Mouse (Mus musculus) limb, embryonic 12.5 days (tissue): ENCODE measurements around the gene Mink1. TPM values are rescaled to one million over a fixed set of nuclear protein-coding genes. Genes with fewer than 3 reads are reported as not detected.

ENCODE experiments used
- ATAC-seq: fragments of 200-750 bp; cut with Nextera tagmentation; 2 replicates; pipeline ENCODE4 v1.8.0; 2017; ENCODE audit warnings: low read depth, moderate TSS enrichment; ENCODE audit not compliant: insufficient number of reproducible peaks, insufficient read depth, low FRiP score, low TSS enrichment
- H3K27ac ChIP-seq: fragments of 300-500 bp; sonication (generic); 2 replicates; pipeline ENCODE4 v1.5.1; 2016; ENCODE audit warnings: mild to moderate bottlenecking, moderate library complexity
- H3K27me3 ChIP-seq: fragments of 300-500 bp; sonication (generic); 2 replicates; pipeline ENCODE4 v1.6.1; 2016; ENCODE audit warnings: mild to moderate bottlenecking, moderate library complexity
- H3K36me3 ChIP-seq: fragments of 300-500 bp; sonication (generic); 2 replicates; pipeline ENCODE4 v1.6.1; 2016; ENCODE audit warnings: mild to moderate bottlenecking, moderate library complexity
- H3K4me1 ChIP-seq: fragments of 300-500 bp; sonication (generic); replicated peaks from 2 replicates; pipeline ENCODE4 v1.6.1; 2016
- H3K4me2 ChIP-seq: fragments of 300-500 bp; sonication (generic); 2 replicates; pipeline ENCODE4 v1.6.1; 2016; ENCODE audit warnings: mild to moderate bottlenecking, moderate library complexity
- H3K4me3 ChIP-seq: fragments of 300-500 bp; sonication (generic); replicated peaks from 2 replicates; pipeline ENCODE4 v1.5.1; 2016; ENCODE audit warnings: mild to moderate bottlenecking
- H3K9ac ChIP-seq: fragments of 300-500 bp; sonication (generic); replicated peaks from 2 replicates; pipeline ENCODE4 v1.6.1; 2016; ENCODE audit warnings: mild to moderate bottlenecking, moderate library complexity
- H3K9me3 ChIP-seq: fragments of 300-500 bp; sonication (generic); 2 replicates; pipeline ENCODE4 v1.6.1; 2016; ENCODE audit warnings: mild to moderate bottlenecking, moderate library complexity
- WGBS: fragments of 180-500 bp; shearing (Covaris S2); methylation state at CpG from one replicate; pipeline ENCODE4 v1.1.7; 2016; 5-methylcytosine and 5-hydroxymethylcytosine counted together
- polyA plus RNA-seq: library from polyadenylated mRNA; unstranded; fragments of >200 nt; fragmentation: Nextera tagmentation; extraction: Ambion mirVana; gene quantifications from 2 replicates; pipeline ENCODE4 v1.2.1, GENCODE M21; 2016

Gene Mink1
- polyA plus RNA-seq, 1 experiment from 2014 or later, result 17.6 TPM

GRCm38 (mm10) chr11:70635601-70636000 is 72.9 kb downstream of the Mink1 start:
- Histone ChIP-seq H3K27me3 (no peaks in the 10 kb centered on the region), H3K9me3 (no peaks in the 10 kb centered on the region), H3K36me3 (no peaks in the 10 kb centered on the region), H3K27ac (no peak overlapping the region), H3K4me2 (no peak overlapping the region), H3K4me1 (no peaks in the 10 kb centered on the region), H3K9ac (no peak overlapping the region), H3K4me3 (no peak overlapping the region)
- ATAC-seq, result no peak
- 82% methylated on average over 4 of the region's 4 CpGs for WGBS

DNA sequence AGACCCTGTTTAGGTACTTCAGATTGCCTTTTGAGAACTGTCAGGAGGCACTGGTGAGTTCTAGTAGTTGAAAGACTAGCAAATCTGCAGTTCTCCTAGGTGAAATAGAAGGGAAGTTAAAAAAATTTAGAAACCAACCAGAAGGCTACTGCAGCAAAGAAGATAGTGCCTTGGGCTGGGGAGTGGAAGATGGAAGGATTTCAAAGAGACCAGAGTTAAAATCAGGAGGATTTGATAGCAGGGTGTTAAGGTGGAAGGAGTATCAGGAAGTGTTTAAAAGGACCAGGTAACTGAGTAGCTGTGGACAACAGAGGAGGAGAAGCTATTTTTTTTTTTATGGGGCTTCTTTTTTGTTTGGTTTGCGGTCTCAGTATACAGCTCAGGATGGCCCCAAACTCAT is 75.1 kb downstream of the Mink1 start:
- no peak overlapping the region for H3K9ac ChIP-seq
- H3K36me3 ChIP-seq, result peaks cover 2% of the 10 kb centered on the region; the same call in 1 of the 2 replicates
- WGBS, result 81% methylated on average over 1 of the region's 1 CpGs
- H3K9me3 ChIP-seq, result no peaks in the 10 kb centered on the region
- H3K4me1 ChIP-seq, result no peaks in the 10 kb centered on the region
- H3K4me2 ChIP-seq, result no peak overlapping the region
- no peaks in the 10 kb centered on the region for H3K27me3 ChIP-seq
- H3K4me3 ChIP-seq, result no peak overlapping the region
- no peak for ATAC-seq
- no peak overlapping the region for H3K27ac ChIP-seq

DNA sequence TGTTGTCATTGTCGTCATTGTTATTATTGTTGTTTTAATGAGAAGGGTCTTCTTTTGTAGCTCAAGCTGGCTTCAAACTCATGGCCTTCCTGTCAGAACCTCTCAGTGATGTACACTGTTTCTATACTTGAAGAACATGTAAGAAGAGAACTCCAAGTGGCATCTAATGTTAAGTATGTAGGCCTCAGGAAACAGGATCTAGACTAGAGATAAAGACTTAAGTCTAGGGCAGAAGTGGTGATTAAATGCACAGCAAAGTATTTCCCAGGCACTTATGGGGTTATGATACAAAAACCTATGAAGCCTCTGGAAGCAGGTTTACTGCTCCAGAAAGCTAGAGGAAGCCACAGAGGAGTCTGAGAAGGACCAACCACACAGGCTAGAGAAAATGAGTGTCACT is 75.6 kb downstream of the Mink1 start:
- no peaks in the 10 kb centered on the region for H3K27me3 ChIP-seq
- no peaks in the 10 kb centered on the region for H3K9me3 ChIP-seq
- H3K36me3 ChIP-seq, result peaks cover 7% of the 10 kb centered on the region; the same call in 1 of the 2 replicates
- ATAC-seq, result no peak
- 85% methylated on average over 1 of the region's 1 CpGs for WGBS
- no peak overlapping the region for H3K4me2 ChIP-seq
- no peaks in the 10 kb centered on the region for H3K4me1 ChIP-seq
- no peak overlapping the region for H3K9ac ChIP-seq
- no peak overlapping the region for H3K27ac ChIP-seq
- no peak overlapping the region for H3K4me3 ChIP-seq

- H3K9me3 ChIP-seq, result no peaks in the 10 kb centered on the region
These were observed 76.1 kb downstream of the Mink1 start, which contains the start of gene Gp1ba for GRCm38 (mm10) chr11:70638714-70639278. Gene Gp1ba (plus strand): TSS chr11:70639122.

GRCm38 (mm10) chr11:70639976-70640375 is 77.3 kb downstream of the Mink1 start:
- Histone ChIP-seq H3K9ac (no peak overlapping the region), H3K4me3 (no peak overlapping the region), H3K36me3 (peaks cover 24% of the 10 kb centered on the region), H3K9me3 (no peaks in the 10 kb centered on the region), H3K27me3 (no peaks in the 10 kb centered on the region), H3K4me1 (no peaks in the 10 kb centered on the region), H3K4me2 (no peak overlapping the region), H3K27ac (no peak overlapping the region)
- no peak for ATAC-seq
- WGBS, result 85% methylated on average over 8 of the region's 8 CpGs

More at GRCm38 (mm10) chr11:70638714-70639278, 76.1 kb downstream of the Mink1 start, which contains the start of gene Gp1ba:
- Histone ChIP-seq H3K27me3 (no peaks in the 10 kb centered on the region), H3K36me3 (peaks cover 12% of the 10 kb centered on the region), H3K27ac (no peak within 1 kb of the TSS), H3K4me3 (no peak within 1 kb of the TSS), H3K9ac (no peak within 1 kb of the TSS), H3K4me2 (no peak within 1 kb of the TSS), H3K4me1 (no peaks in the 10 kb centered on the region)
- 49% methylated on average over 5 of the region's 5 CpGs for WGBS
- ATAC-seq, result no peak

DNA sequence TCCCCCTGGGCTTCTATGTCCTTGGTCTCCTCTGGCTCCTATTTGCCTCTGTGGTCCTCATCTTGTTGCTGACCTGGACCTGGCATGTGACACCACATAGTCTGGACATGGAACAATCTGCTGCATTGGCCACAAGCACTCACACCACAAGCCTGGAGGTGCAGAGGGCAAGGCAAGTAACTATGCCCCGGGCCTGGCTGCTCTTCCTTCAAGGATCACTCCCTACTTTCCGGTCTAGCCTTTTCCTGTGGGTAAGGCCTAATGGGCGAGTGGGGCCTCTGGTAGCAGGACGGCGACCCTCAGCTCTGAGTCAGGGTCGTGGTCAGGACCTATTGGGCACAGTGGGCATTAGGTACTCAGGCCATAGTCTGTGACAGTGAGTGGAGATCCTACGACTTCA is 78.6 kb downstream of the Mink1 start:
- no peak overlapping the region for H3K4me2 ChIP-seq
- no peaks in the 10 kb centered on the region for H3K27me3 ChIP-seq
- 87% methylated on average over 7 of the region's 7 CpGs for WGBS
- no peaks in the 10 kb centered on the region for H3K9me3 ChIP-seq
- peaks cover 32% of the 10 kb centered on the region for H3K36me3 ChIP-seq
- no peak overlapping the region for H3K9ac ChIP-seq
- no peak overlapping the region for H3K27ac ChIP-seq
- ATAC-seq, result no peak
- peaks cover 12% of the 10 kb centered on the region for H3K4me1 ChIP-seq
- H3K4me3 ChIP-seq, result no peak overlapping the region

- H3K36me3 ChIP-seq, result peaks cover 32% of the 10 kb centered on the region
- ATAC-seq, result no peak
- 92% methylated on average over 6 of the region's 6 CpGs for WGBS
- no peak overlapping the region for H3K9ac ChIP-seq
- H3K4me1 ChIP-seq, result peaks cover 16% of the 10 kb centered on the region
- H3K27ac ChIP-seq, result no peak overlapping the region
- no peak overlapping the region for H3K4me2 ChIP-seq
- H3K4me3 ChIP-seq, result no peak overlapping the region
- H3K9me3 ChIP-seq, result no peaks in the 10 kb centered on the region
- H3K27me3 ChIP-seq, result no peaks in the 10 kb centered on the region
These were observed 80.4 kb downstream of the Mink1 start for GRCm38 (mm10) chr11:70643051-70643450.

DNA sequence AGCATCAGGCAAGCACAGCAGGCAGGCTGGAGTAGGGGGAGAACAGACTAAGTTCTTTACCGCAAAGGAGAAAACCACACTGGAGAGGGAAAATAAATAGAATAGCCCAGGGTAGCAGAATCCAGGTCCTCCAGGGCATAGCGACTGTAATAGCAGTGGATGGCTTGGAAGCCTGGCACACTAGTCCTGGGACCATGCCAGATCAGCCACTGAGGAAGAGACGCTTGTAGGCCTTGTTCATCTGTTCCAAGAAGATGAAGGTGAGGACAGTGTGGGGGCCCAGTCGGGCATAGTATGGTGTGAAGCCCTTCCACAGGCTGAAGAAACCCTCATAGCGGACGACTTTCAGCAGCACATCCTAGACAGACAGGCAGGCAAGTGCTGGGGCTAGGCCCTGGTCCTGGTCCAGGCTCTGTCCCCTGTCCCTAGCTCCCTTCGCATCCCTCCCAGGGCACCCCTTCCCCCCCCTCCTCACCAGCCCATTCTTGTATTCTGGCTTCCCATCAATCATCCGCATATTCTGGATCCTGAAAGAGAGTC is 82.0 kb downstream of the Mink1 start:
- Histone ChIP-seq H3K4me3 (no peak overlapping the region), H3K27ac (no peak overlapping the region), H3K9ac (no peak overlapping the region), H3K27me3 (no peaks in the 10 kb centered on the region), H3K4me1 (peaks cover 32% of the 10 kb centered on the region), H3K4me2 (0 out of 2 replicates have a peak overlapping the region, but pooled peaks have one; percentile 83), H3K9me3 (no peaks in the 10 kb centered on the region), H3K36me3 (peaks cover 46% of the 10 kb centered on the region)
- WGBS, result 92% methylated on average over 8 of the region's 8 CpGs
- ATAC-seq, result no peak

DNA sequence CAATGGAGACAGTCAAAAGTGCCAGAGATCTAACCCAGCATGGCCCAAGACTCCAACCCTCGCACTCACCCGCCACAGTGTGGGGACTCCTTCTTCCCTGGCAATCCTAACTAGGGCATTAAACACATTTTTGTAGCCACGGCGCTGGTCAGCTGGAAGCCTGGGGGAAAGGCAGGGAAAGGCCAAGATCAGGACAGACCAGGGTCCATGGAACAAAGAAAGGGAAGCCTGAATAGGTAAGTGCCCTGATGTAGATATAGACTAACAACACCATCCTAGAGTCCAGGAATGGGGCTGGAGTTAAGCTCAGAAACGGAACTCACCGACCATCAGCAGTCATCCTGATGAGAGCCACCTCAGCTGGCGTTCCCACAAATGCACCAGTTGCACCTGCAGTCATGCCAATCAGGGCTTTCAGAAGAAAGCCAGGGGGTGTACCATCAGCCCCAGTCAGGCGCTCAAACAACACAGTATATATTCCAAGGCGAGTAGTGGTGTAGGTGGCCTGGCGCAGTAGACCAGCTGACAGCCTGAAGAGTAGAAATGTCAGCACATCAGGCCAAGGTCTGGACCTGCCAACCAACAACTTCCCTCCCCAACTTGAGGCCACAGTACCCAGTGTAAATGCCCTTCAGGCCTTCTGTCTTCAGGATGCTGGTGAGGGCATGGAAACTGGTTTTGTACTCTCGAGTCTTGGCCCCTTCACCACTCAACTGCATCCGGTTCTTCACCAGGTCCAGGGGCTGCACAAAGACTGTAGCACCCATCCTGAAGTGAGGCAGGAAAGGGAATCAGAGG is 83.0 kb downstream of the Mink1 start:
- WGBS, result 92% methylated on average over 12 of the region's 12 CpGs
- Histone ChIP-seq H3K27ac (peak overlapping the region; percentile 93), H3K36me3 (peaks cover 55% of the 10 kb centered on the region), H3K4me3 (peak overlapping the region; percentile 54), H3K4me2 (peak overlapping the region; percentile 83), H3K9me3 (no peaks in the 10 kb centered on the region), H3K27me3 (no peaks in the 10 kb centered on the region), H3K9ac (peak overlapping the region; percentile 83), H3K4me1 (peaks cover 39% of the 10 kb centered on the region)
- no peak for ATAC-seq

DNA sequence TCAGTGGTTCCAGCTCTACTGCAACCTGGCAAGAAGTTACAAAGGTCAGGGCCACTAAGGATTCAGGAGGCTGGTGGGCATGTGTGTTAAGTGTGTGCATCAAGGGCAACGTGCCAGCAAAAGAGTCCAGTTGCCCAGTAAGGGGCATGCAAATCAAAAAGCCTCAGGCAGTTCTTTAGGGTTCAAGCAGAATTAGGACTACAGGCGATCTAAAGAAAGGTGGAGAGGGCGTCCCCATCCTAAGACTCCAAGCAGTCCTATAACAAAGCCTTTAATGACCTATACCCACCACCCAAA is 83.5 kb downstream of the Mink1 start:
- Histone ChIP-seq H3K4me2 (peak overlapping the region; percentile 83), H3K4me1 (peaks cover 44% of the 10 kb centered on the region), H3K9me3 (no peaks in the 10 kb centered on the region), H3K27me3 (no peaks in the 10 kb centered on the region), H3K27ac (peak overlapping the region; percentile 93), H3K9ac (peak overlapping the region; percentile 83), H3K36me3 (peaks cover 61% of the 10 kb centered on the region), H3K4me3 (peak overlapping the region; percentile 54)
- 27% methylated on average over 3 of the region's 3 CpGs for WGBS
- ATAC-seq, result no peak

DNA sequence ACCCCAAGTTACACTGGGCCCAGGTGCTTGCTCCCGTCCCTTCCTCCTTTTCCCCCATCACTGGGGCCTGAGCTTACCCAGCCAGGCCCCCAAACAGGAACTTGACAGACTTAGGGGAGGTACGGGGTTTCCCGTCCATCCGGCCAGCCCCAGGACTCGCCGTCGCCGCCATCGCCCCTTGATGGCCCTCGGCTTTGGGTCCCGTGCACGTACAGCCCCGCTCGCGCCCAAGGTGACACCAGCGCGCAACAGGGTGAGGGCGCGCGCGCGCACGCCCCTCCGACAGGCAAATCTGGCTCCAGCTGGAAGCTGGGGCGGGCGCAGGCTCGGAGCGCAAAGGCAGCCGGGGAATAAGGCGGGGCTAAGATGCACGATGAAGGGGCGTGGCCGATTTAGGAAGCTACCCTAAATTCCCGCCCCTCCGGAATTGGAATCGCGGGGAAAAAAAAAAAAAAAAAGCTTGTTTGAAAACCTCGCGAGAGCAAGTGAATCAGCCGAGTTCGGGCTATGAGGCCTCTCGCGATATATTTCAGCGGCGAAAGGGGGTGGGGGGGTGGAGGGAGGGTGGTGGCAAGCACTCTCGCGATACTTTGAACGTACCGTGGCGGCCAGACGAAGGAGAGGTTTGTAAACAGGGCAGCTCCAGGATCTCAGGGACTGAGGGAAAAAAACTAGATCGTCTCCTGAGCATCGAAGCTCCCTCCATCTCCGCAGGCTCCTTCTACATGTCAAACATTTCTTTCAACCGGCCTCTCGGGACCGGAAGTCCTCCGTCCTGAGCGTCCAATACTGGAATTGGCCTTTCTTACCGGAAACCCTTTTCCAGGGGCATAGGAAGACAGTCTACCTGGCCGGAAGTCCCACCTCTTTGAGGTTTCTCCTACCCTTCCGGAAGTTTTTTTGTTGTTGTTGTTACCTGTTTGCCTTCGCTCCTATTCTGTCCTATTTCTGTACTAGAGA is 84.3 kb downstream of the Mink1 start, which contains the start of the genes Rnf167 and Slc25a11:
Gene Rnf167, plus strand, starts transcription at position 545 of the 960 bp plus-strand sequence.
Gene Slc25a11, minus strand, starts transcription at position 789 of the 960 bp plus-strand sequence.
- WGBS, result under 1% methylated on average over 63 of the region's 63 CpGs
- H3K36me3 ChIP-seq, result peaks cover 68% of the 10 kb centered on the region
- H3K4me3 ChIP-seq, result peak within 1 kb of the TSS; percentile 54
- H3K9ac ChIP-seq, result peak within 1 kb of the TSS; percentile 83
- H3K4me1 ChIP-seq, result peaks cover 51% of the 10 kb centered on the region
- no peaks in the 10 kb centered on the region for H3K27me3 ChIP-seq
- H3K27ac ChIP-seq, result peak within 1 kb of the TSS; percentile 94
- H3K9me3 ChIP-seq, result no peaks in the 10 kb centered on the region
- peak within 1 kb of the TSS; percentile 95 for H3K4me2 ChIP-seq
- ATAC-seq, result peak; percentile 82
